Mouse (Mus musculus) cerebellum, postnatal 25 days (tissue): Measurements from ENCODE around the gene Txndc17.
"Not testable (repeated sequence)": the region's sequence is repeated elsewhere in the genome, so short reads cannot be mapped to it uniquely, and the experiment has no call there.

Experiments
- DNase-seq, 2 experiments: peaks; one replicate each; pipeline ENCODE4 v3.0.0; 2021; ENCODE audit warnings: mixed read lengths in 2 of 2

Txndc17 gene

GRCm38 (mm10) chr11:72207204-72207833 is at the start of gene Txndc17, which contains the start of gene 4933427D14Rik:
Txndc17 (plus strand) TSS chr11:72207547.
4933427D14Rik (minus strand) TSS chr11:72207459.
- peak; percentile 92 to 93 for DNase-seq

- DNase-seq: no peak
Observed at GRCm38 (mm10) chr11:72163198-72163597, 44.1 kb upstream of the Txndc17 start.

- DNase-seq: no peak
Observed at GRCm38 (mm10) chr11:72169871-72170270, 37.5 kb upstream of the Txndc17 start.

- DNase-seq: not testable (repeated sequence)
Observed at GRCm38 (mm10) chr11:72171906-72172305, 35.4 kb upstream of the Txndc17 start.

- no peak for DNase-seq
Observed at GRCm38 (mm10) chr11:72173506-72173905, 33.8 kb upstream of the Txndc17 start.

- DNase-seq: no peak
Observed at GRCm38 (mm10) chr11:72174721-72175120, 32.6 kb upstream of the Txndc17 start.

- no peak for DNase-seq
Observed at GRCm38 (mm10) chr11:72175966-72176365, 31.4 kb upstream of the Txndc17 start.

GRCm38 (mm10) chr11:72176553-72176952 is 30.8 kb upstream of the Txndc17 start:
- DNase-seq: no peak

GRCm38 (mm10) chr11:72180556-72180955 is 26.8 kb upstream of the Txndc17 start:
- DNase-seq: no peak

- no peak for DNase-seq
Observed at GRCm38 (mm10) chr11:72181136-72181535, 26.2 kb upstream of the Txndc17 start.

- DNase-seq: no peak
Observed at GRCm38 (mm10) chr11:72184252-72184651, 23.1 kb upstream of the Txndc17 start.

- no peak for DNase-seq
Observed at GRCm38 (mm10) chr11:72190857-72191256, 16.5 kb upstream of the Txndc17 start.

- no peak for DNase-seq
Observed at GRCm38 (mm10) chr11:72194259-72194658, 13.1 kb upstream of the Txndc17 start.

GRCm38 (mm10) chr11:72196506-72196905 is 10.8 kb upstream of the Txndc17 start:
- no peak for DNase-seq

- DNase-seq: peak; percentile 52 to 65
Observed at GRCm38 (mm10) chr11:72203440-72203839, 3.9 kb upstream of the Txndc17 start.

- DNase-seq: peak; percentile 28 to 33
Observed at GRCm38 (mm10) chr11:72205256-72205655, 2.1 kb upstream of the Txndc17 start.

- peak; percentile 58 for DNase-seq
Observed at GRCm38 (mm10) chr11:72206341-72207203, 775 bp upstream of the Txndc17 start, which contains the start of gene Gm43951. Gm43951 (minus strand) TSS chr11:72206840.

- no peak for DNase-seq
Observed at GRCm38 (mm10) chr11:72207834-72208377, 559 bp downstream of the Txndc17 start.

- peak; percentile 93 to 96 for DNase-seq
Observed at GRCm38 (mm10) chr11:72214591-72215409, 7.5 kb downstream of the Txndc17 start.

GRCm38 (mm10) chr11:72215410-72215797 is 8.1 kb downstream of the Txndc17 start, which contains the start of gene Med31:
Med31 (minus strand) TSS chr11:72215592.
- peak; percentile 86 to 91 for DNase-seq

GRCm38 (mm10) chr11:72217116-72217515 is 9.8 kb downstream of the Txndc17 start:
- DNase-seq: no peak

- DNase-seq: peak; percentile 62 to 81
Observed at GRCm38 (mm10) chr11:72221278-72221677, 13.9 kb downstream of the Txndc17 start.

- no peak for DNase-seq
Observed at GRCm38 (mm10) chr11:72223414-72223813, 16.1 kb downstream of the Txndc17 start.
